Mouse (Mus musculus): ENCODE results near the gene Mterf1b. TPM values are rescaled to one million over a fixed set of nuclear protein-coding genes. Genes with fewer than 3 reads are reported as not detected.

Gene Mterf1b
- 0.12 TPM in 1 of 2 replicates, not detected in the other for polyA plus RNA-seq (2012; rRNA removed)

DNA sequence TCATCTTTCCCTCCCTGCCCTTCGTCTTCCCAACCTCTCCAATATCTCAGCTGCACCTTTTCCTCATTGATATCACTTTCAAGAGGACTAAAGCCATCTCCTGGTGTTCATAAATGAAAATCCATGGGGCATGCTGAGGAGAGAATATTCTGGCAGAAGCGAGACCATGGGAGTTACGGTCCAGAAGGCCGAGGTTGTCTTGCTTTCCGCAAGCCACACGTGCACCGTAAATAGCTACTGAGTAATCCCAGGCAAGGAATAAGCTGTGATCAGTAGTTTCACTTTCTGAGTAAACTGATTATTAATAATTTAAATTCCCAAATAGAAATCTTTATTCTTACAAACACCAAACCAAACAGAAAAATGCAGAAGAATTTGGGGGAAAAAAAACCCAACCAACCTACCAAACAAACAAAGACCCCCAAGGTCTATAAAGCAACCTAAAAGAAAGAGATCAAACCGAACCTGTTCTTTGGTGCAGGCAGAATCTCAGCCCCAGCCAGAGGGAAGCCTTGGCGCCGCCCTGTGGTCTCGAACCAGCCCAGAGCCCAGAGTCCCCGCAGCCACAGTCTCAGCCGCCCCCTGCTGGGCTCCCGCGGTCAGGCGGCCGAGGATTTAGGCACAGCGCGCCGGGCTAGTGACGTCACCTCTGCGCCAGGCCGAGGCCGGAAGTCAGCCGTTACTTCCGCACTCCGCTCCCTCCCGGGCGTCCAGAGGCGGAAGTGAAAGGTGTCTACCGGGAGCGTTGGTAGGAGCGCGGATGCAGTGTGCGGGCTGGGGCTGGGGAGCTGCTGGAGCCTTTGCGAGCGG is at the start of gene Mterf1b:
Mterf1b (plus strand) TSS at position 697 of the 810 bp plus-strand sequence.

Other genes starting within 250 kb of the Mterf1b start
- 91.8 and 92.9 TPM in 2 replicates for gene Cyp51, start 87.6 kb upstream of the Mterf1b start, polyA plus RNA-seq (2012; rRNA removed)

Measured in ovary, adult 2 months (tissue).